Mouse (Mus musculus): ENCODE results near the gene D630045J12Rik. TPM values are rescaled to one million over a fixed set of nuclear protein-coding genes. Genes with fewer than 3 reads are reported as not detected.
A peak's percentile ranks its signal among the peaks of the same experiment; 100 is the strongest.

Gene D630045J12Rik
- polyA plus RNA-seq, 2 experiments: 7.3 to 14.2 TPM

- WGBS: 79% methylated on average over 10 of the region's 10 CpGs
- Histone ChIP-seq H3K4me1 (ENCODE audit: control insufficient read depth, insufficient read depth, low read length) (peaks cover 8% of the 10 kb centered on the region; the same call in 1 of the 2 replicates), H3K36me3 (ENCODE audit: control insufficient read depth, insufficient read depth, low read length) (peaks cover 46% of the 10 kb centered on the region), H3K27ac (replicated peaks; ENCODE audit: low read depth, low read length) (no peak overlapping the region), H3K27me3 (ENCODE audit: control insufficient read depth, insufficient read depth, low read length) (no peaks in the 10 kb centered on the region), H3K4me3 (replicated peaks; ENCODE audit: low read length) (no peak overlapping the region), H3K9me3 (ENCODE audit: control insufficient read depth, low read length) (no peaks in the 10 kb centered on the region), H3K9ac (ENCODE audit: low read depth, low read length, severe bottlenecking) (no peak overlapping the region), H3K4me2 (replicated peaks; ENCODE audit: low read depth, low read length, severe bottlenecking) (no peak overlapping the region)
- TF ChIP-seq POLR2A (IDR thresholded peaks at IDR 0.05; ENCODE audit: borderline replicate concordance, extremely low read depth, insufficient read depth, insufficient read length): no peak
- ATAC-seq (ENCODE audit: low FRiP score, low read depth) (no peak), DNase-seq (ENCODE audit: low spot score) (no peak)
Measured at GRCm38 (mm10) chr6:38195306-38195705, 58.5 kb downstream of the D630045J12Rik start.

GRCm38 (mm10) chr6:38194046-38194445 lies 59.8 kb downstream of the D630045J12Rik start:
- ATAC-seq (ENCODE audit: low FRiP score, low read depth) (no peak), DNase-seq (ENCODE audit: low spot score) (no peak)
- Histone ChIP-seq H3K27me3 (ENCODE audit: control insufficient read depth, insufficient read depth, low read length) (no peaks in the 10 kb centered on the region), H3K27ac (replicated peaks; ENCODE audit: low read depth, low read length) (no peak overlapping the region), H3K4me1 (ENCODE audit: control insufficient read depth, insufficient read depth, low read length) (peaks cover 3% of the 10 kb centered on the region; the same call in 1 of the 2 replicates), H3K9me3 (ENCODE audit: control insufficient read depth, low read length) (no peaks in the 10 kb centered on the region), H3K4me3 (replicated peaks; ENCODE audit: low read length) (no peak overlapping the region), H3K4me2 (replicated peaks; ENCODE audit: low read depth, low read length, severe bottlenecking) (no peak overlapping the region), H3K9ac (ENCODE audit: low read depth, low read length, severe bottlenecking) (no peak overlapping the region), H3K36me3 (ENCODE audit: control insufficient read depth, insufficient read depth, low read length) (peaks cover 54% of the 10 kb centered on the region)
- WGBS: 81% methylated on average over 7 of the region's 7 CpGs
- no peak for TF ChIP-seq POLR2A (IDR thresholded peaks at IDR 0.05; ENCODE audit: borderline replicate concordance, extremely low read depth, insufficient read depth, insufficient read length)

DNA sequence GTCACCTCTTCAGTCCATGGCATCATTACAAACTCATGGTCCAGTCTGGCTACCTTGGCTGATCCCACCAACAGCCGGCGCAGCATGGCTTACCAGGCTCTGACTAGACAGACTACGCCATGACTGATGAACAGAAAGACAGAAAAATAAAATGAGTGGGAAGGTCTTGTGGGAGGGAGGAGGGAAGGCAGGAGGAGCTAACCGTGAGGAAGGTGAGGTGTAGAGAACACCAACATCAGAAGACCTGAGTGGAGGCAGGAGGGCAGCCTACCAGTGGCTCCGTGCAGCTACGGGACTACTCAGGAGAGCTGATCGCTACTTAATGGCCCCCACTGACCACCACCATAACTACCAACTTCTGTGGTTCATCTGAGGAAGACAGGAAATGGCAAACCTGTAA lies 60.9 kb downstream of the D630045J12Rik start:
- DNase-seq (ENCODE audit: low spot score) (no peak), ATAC-seq (ENCODE audit: low FRiP score, low read depth) (no peak)
- Histone ChIP-seq H3K4me2 (replicated peaks; ENCODE audit: low read depth, low read length, severe bottlenecking) (no peak overlapping the region), H3K4me1 (ENCODE audit: control insufficient read depth, insufficient read depth, low read length) (no peaks in the 10 kb centered on the region), H3K4me3 (replicated peaks; ENCODE audit: low read length) (no peak overlapping the region), H3K27ac (replicated peaks; ENCODE audit: low read depth, low read length) (no peak overlapping the region), H3K36me3 (ENCODE audit: control insufficient read depth, insufficient read depth, low read length) (peaks cover 59% of the 10 kb centered on the region), H3K9ac (ENCODE audit: low read depth, low read length, severe bottlenecking) (no peak overlapping the region), H3K27me3 (ENCODE audit: control insufficient read depth, insufficient read depth, low read length) (no peaks in the 10 kb centered on the region), H3K9me3 (ENCODE audit: control insufficient read depth, low read length) (no peaks in the 10 kb centered on the region)
- 92% methylated on average over 7 of the region's 7 CpGs for WGBS
- no peak for TF ChIP-seq POLR2A (IDR thresholded peaks at IDR 0.05; ENCODE audit: borderline replicate concordance, extremely low read depth, insufficient read depth, insufficient read length)

DNA sequence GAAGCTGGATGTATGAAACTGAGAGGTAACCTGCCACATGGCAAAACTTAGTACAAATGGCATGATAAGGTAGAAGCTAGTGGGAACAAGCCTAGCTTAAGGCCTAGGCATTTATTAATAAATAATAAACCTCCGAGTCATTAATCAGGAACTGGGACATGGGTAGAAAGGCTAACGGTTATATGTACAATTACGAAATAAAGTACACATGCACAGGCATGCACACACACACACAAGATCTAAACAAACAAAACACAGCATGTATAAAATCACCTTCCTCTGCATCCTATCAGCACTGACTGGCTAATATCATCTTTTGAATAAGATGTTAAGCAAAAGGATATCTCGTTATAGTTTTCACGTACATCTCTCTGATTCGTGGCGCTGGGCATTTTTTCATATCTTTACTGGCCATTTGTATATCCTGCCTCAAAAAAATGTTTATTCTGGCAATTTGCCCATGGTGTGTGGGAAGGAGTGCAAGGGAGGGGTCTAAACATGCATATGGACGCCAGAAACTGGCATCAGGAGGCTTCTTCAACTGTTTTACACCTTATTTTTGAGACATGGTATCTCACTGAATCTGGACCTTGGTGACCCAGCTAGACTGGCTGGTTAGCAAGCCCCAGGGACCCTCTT lies 67.4 kb downstream of the D630045J12Rik start:
- Histone ChIP-seq H3K27ac (replicated peaks; ENCODE audit: low read depth, low read length) (no peak overlapping the region), H3K27me3 (ENCODE audit: control insufficient read depth, insufficient read depth, low read length) (no peaks in the 10 kb centered on the region), H3K9ac (ENCODE audit: low read depth, low read length, severe bottlenecking) (no peak overlapping the region), H3K4me2 (replicated peaks; ENCODE audit: low read depth, low read length, severe bottlenecking) (no peak overlapping the region), H3K9me3 (ENCODE audit: control insufficient read depth, low read length) (no peaks in the 10 kb centered on the region), H3K4me1 (ENCODE audit: control insufficient read depth, insufficient read depth, low read length) (peaks cover 7% of the 10 kb centered on the region; the same call in 1 of the 2 replicates), H3K4me3 (replicated peaks; ENCODE audit: low read length) (no peak overlapping the region), H3K36me3 (ENCODE audit: control insufficient read depth, insufficient read depth, low read length) (peaks cover 42% of the 10 kb centered on the region)
- no peak for DNase-seq (ENCODE audit: low spot score)
- no peak for ATAC-seq (ENCODE audit: low FRiP score, low read depth)
- TF ChIP-seq POLR2A (IDR thresholded peaks at IDR 0.05; ENCODE audit: borderline replicate concordance, extremely low read depth, insufficient read depth, insufficient read length): no peak
- WGBS: 88% methylated on average over 8 of the region's 8 CpGs

- H3K9me3 ChIP-seq (ENCODE audit: control insufficient read depth, low read length): no peaks in the 10 kb centered on the region
- H3K4me2 ChIP-seq (replicated peaks; ENCODE audit: low read depth, low read length, severe bottlenecking): no peak overlapping the region
- H3K4me3 ChIP-seq (replicated peaks; ENCODE audit: low read length): no peak overlapping the region
- H3K36me3 ChIP-seq (ENCODE audit: control insufficient read depth, insufficient read depth, low read length): peaks cover 37% of the 10 kb centered on the region
- peaks cover 10% of the 10 kb centered on the region; the same call in 1 of the 2 replicates for H3K4me1 ChIP-seq (ENCODE audit: control insufficient read depth, insufficient read depth, low read length)
- WGBS: 47% methylated on average over 8 of the region's 8 CpGs
- H3K27me3 ChIP-seq (ENCODE audit: control insufficient read depth, insufficient read depth, low read length): no peaks in the 10 kb centered on the region
- peak; percentile 53 for DNase-seq (ENCODE audit: low spot score)
- no peak for ATAC-seq (ENCODE audit: low FRiP score, low read depth)
- no peak overlapping the region for H3K9ac ChIP-seq (ENCODE audit: low read depth, low read length, severe bottlenecking)
- TF ChIP-seq POLR2A (IDR thresholded peaks at IDR 0.05; ENCODE audit: borderline replicate concordance, extremely low read depth, insufficient read depth, insufficient read length): no peak
- H3K27ac ChIP-seq (replicated peaks; ENCODE audit: low read depth, low read length): 0 out of 2 replicates have a peak overlapping the region, but pooled peaks have one; percentile 14
Measured at GRCm38 (mm10) chr6:38184791-38185190, 69.0 kb downstream of the D630045J12Rik start.
